Mouse (Mus musculus): ENCODE measurements around the gene Dnah2. TPM values are rescaled to one million over a fixed set of nuclear protein-coding genes. Genes with fewer than 3 reads are reported as not detected.

Dnah2 gene
- polyA plus RNA-seq, 1 experiment from 2014 or later = 1.9 TPM

DNA sequence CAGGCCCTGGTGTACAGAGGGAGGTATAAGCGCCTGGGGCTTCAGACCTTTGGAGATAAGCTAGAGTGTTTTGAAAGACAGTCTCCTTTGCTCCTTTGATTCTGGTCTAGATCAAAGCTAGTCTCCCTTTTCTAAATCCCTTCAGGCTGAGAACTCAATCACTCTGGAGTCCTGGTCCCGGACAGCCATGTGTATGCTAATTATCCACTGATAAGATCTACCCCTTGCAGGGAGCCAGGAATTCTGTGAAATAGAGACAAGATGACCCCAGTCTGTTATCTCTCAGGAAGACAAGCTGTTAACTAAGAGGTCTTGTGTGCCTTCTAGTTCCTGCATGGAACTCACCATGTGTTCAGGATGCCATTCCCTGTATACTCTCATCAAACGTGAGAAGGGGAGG is 111.6 kb downstream of the Dnah2 start:
- ATAC-seq (ENCODE audit: low read depth) = no peak
- no peak overlapping the region for H3K4me2 ChIP-seq (ENCODE audit: low read depth, low read length)
- WGBS = 28% methylated on average over 3 of the region's 3 CpGs

DNA sequence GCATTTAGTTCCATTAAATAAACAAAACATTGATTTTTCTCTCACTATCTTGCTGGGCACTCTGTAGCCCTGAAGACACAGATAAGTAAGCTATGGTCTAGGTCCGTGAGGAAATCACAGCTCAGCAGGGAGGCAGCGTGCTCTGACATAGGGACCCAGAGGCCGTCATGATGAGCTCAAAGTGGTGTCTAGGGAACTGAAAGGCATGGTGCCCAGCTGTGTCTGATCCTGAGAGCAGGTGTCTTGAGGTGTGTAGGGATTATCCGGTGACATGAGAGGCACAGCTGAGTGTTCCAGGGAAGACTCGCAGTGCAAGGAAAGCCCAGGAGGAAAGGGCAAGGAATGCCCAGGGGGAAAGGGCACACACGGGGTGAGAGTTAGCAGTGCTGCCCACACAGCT is 115.7 kb downstream of the Dnah2 start:
- Histone ChIP-seq H3K4me2 (ENCODE audit: low read depth, low read length) (no peak overlapping the region), H3K36me3 (ENCODE audit: control insufficient read depth, insufficient read depth, low read length) (no peaks in the 10 kb centered on the region), H3K4me1 (replicated peaks; ENCODE audit: control insufficient read depth, insufficient read depth, low read length) (peaks cover 14% of the 10 kb centered on the region), H3K4me3 (ENCODE audit: low read length) (no peak overlapping the region), H3K27me3 (ENCODE audit: control insufficient read depth, insufficient read depth, low read depth, low read length) (no peaks in the 10 kb centered on the region), H3K9me3 (ENCODE audit: control insufficient read depth, low read length) (no peaks in the 10 kb centered on the region), H3K9ac (ENCODE audit: low read length) (no peak overlapping the region), H3K27ac (ENCODE audit: low read length) (no peak overlapping the region)
- WGBS = 59% methylated on average over 6 of the region's 6 CpGs
- no peak for ATAC-seq (ENCODE audit: low read depth)

More for the DNA sequence above, 111.6 kb downstream of the Dnah2 start:
- Histone ChIP-seq H3K9ac (ENCODE audit: low read length) (no peak overlapping the region), H3K27ac (ENCODE audit: low read length) (no peak overlapping the region), H3K36me3 (ENCODE audit: control insufficient read depth, insufficient read depth, low read length) (no peaks in the 10 kb centered on the region), H3K4me3 (ENCODE audit: low read length) (no peak overlapping the region), H3K27me3 (ENCODE audit: control insufficient read depth, insufficient read depth, low read depth, low read length) (no peaks in the 10 kb centered on the region), H3K4me1 (replicated peaks; ENCODE audit: control insufficient read depth, insufficient read depth, low read length) (0 out of 2 replicates have a peak, but pooled peaks cover 1% of the 10 kb centered on the region), H3K9me3 (ENCODE audit: control insufficient read depth, low read length) (no peaks in the 10 kb centered on the region)

DNA sequence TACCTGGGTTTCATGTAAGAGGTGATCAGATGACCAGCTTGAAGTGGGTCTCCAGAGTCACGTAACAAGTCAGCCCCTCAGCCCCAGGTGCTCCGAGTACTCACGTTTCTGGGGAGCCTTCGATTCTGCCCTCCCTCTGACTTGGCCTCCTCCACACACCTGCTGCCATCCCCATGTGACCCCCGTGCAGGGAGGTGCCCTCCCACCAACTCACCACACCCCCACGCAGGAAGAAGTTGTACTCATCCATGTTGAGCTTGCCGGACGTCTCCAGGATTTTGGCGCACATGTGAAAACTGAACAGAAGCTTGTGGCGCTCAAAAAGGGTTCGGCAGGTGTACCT is 116.3 kb downstream of the Dnah2 start:
- Histone ChIP-seq H3K9me3 (ENCODE audit: control insufficient read depth, low read length) (no peaks in the 10 kb centered on the region), H3K4me1 (replicated peaks; ENCODE audit: control insufficient read depth, insufficient read depth, low read length) (peaks cover 14% of the 10 kb centered on the region), H3K27ac (ENCODE audit: low read length) (no peak overlapping the region), H3K27me3 (ENCODE audit: control insufficient read depth, insufficient read depth, low read depth, low read length) (no peaks in the 10 kb centered on the region), H3K36me3 (ENCODE audit: control insufficient read depth, insufficient read depth, low read length) (no peaks in the 10 kb centered on the region), H3K9ac (ENCODE audit: low read length) (no peak overlapping the region), H3K4me2 (ENCODE audit: low read depth, low read length) (peak overlapping the region; percentile 18; the same call in 1 of the 2 replicates), H3K4me3 (ENCODE audit: low read length) (no peak overlapping the region)
- peak; percentile 22; the same call in 1 of the 2 replicates for ATAC-seq (ENCODE audit: low read depth)
- WGBS = 47% methylated on average over 11 of the region's 11 CpGs

DNA sequence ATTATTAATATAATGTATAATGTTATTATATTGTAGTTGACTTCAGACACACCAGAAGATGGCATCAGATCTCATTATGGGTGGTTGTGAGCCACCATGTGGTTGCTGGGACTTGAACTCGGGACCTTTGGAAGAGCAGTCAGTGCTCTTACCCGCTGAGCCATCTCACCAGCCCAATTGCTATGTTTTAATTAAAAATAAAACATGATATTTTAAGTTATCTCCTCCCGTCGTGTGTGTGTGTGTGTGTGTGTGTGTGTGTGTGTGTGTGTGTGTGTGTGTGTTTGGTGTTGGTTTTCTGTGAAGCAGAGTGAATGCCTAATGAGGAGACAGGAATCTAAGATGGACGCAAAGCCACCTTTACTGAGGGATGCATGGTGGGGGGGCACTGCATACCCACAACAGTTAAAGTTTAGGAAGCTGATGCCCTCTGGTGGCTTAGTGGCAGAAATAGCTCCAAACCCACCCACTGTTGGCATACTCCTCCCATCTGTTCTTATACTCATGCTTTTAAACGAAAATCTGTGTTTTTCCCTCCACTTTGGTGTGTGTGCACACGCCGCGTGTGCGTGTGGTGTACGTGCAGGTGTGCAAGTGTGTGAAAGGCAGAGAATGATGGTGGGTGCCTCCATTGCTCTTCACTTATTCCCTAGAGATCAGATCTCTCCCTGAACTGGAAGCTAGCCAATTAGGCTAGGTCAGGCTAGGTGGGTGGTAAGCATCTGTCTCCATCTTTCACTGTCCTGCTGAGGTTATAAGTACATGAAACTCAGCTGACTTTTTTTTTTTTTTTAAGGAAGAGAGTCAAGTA is 116.9 kb downstream of the Dnah2 start:
- Histone ChIP-seq H3K4me2 (ENCODE audit: low read depth, low read length) (peak overlapping the region; percentile 18), H3K9me3 (ENCODE audit: control insufficient read depth, low read length) (no peaks in the 10 kb centered on the region), H3K4me1 (replicated peaks; ENCODE audit: control insufficient read depth, insufficient read depth, low read length) (peaks cover 14% of the 10 kb centered on the region), H3K4me3 (ENCODE audit: low read length) (no peak overlapping the region), H3K36me3 (ENCODE audit: control insufficient read depth, insufficient read depth, low read length) (no peaks in the 10 kb centered on the region), H3K27ac (ENCODE audit: low read length) (no peak overlapping the region), H3K9ac (ENCODE audit: low read length) (no peak overlapping the region), H3K27me3 (ENCODE audit: control insufficient read depth, insufficient read depth, low read depth, low read length) (no peaks in the 10 kb centered on the region)
- WGBS = 23% methylated on average over 11 of the region's 11 CpGs
- peak; percentile 82 for ATAC-seq (ENCODE audit: low read depth)

DNA sequence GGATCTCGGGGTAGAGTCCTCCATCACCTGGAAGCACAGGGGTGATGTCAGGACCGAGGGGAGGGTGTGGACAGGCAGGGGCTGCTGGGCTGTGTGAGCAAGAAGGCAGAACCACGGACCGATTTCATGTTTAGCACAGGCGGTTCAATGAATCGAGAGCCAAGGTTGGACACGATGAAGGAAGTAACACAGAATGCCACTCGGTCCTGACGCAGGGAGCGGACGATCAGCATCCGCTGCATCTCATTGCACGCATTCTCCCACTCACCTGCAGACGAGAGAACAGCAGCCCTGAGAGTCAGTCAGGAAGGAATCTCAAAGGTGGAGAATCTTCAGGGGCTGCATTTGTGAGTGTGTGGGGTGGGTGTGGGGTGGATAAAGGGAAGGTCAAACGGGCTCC is 118.3 kb downstream of the Dnah2 start:
- Histone ChIP-seq H3K9me3 (ENCODE audit: control insufficient read depth, low read length) (no peaks in the 10 kb centered on the region), H3K36me3 (ENCODE audit: control insufficient read depth, insufficient read depth, low read length) (no peaks in the 10 kb centered on the region), H3K9ac (ENCODE audit: low read length) (no peak overlapping the region), H3K4me2 (ENCODE audit: low read depth, low read length) (no peak overlapping the region), H3K4me3 (ENCODE audit: low read length) (no peak overlapping the region), H3K27ac (ENCODE audit: low read length) (no peak overlapping the region), H3K27me3 (ENCODE audit: control insufficient read depth, insufficient read depth, low read depth, low read length) (no peaks in the 10 kb centered on the region), H3K4me1 (replicated peaks; ENCODE audit: control insufficient read depth, insufficient read depth, low read length) (peaks cover 14% of the 10 kb centered on the region)
- WGBS = 90% methylated on average over 15 of the region's 15 CpGs
- no peak for ATAC-seq (ENCODE audit: low read depth)

DNA sequence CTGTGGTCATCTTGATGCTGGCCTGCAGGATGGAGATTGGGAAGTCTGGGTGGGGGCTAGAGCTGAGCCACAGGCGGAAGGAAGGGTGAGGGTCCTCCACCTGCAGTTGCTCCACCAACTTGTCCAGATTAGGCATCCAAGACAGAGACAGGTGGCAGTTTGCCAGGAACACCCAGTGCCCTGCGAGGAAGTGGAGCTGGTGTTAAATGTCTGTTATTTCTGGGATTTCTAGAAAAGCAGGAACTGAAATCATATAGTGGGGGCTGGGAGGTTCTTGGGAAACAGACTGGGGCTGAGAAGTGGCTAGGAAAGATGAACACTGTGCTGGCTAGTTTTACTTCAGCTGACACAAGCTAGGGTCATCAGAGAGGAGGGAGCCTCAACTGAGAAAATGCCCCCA is 119.6 kb downstream of the Dnah2 start:
- Histone ChIP-seq H3K4me3 (ENCODE audit: low read length) (no peak overlapping the region), H3K4me2 (ENCODE audit: low read depth, low read length) (no peak overlapping the region), H3K36me3 (ENCODE audit: control insufficient read depth, insufficient read depth, low read length) (no peaks in the 10 kb centered on the region), H3K4me1 (replicated peaks; ENCODE audit: control insufficient read depth, insufficient read depth, low read length) (peaks cover 14% of the 10 kb centered on the region), H3K27ac (ENCODE audit: low read length) (peak overlapping the region; percentile 61), H3K27me3 (ENCODE audit: control insufficient read depth, insufficient read depth, low read depth, low read length) (no peaks in the 10 kb centered on the region), H3K9ac (ENCODE audit: low read length) (0 out of 2 replicates have a peak overlapping the region, but pooled peaks have one; percentile 36), H3K9me3 (ENCODE audit: control insufficient read depth, low read length) (no peaks in the 10 kb centered on the region)
- WGBS = 14% methylated on average over 2 of the region's 2 CpGs
- ATAC-seq (ENCODE audit: low read depth) = no peak

DNA sequence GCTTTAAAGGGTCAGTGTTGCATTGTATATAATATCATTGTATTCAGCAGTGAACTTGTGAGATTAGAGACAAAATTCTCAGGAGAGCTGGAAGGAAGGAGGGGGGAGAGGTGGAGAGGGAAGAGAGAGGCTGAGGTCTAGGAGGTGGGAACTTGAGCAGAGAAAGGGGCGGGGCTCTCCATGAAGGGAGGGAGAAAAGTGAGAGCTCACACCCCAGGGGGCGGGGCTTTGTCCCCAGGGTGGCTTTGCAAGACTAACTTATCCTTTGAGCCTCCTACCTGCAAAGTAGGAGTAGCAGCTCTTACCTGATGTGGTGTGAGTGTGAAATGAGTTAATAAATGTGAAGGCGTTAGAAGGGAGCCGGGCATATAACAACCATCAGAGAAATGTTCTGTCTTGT is 120.2 kb downstream of the Dnah2 start:
- WGBS = 15% methylated on average over 4 of the region's 4 CpGs
- peak; percentile 63; the same call in 1 of the 2 replicates for ATAC-seq (ENCODE audit: low read depth)
- peaks cover 14% of the 10 kb centered on the region for H3K4me1 ChIP-seq (replicated peaks; ENCODE audit: control insufficient read depth, insufficient read depth, low read length)
- H3K9me3 ChIP-seq (ENCODE audit: control insufficient read depth, low read length) = no peaks in the 10 kb centered on the region
- no peaks in the 10 kb centered on the region for H3K27me3 ChIP-seq (ENCODE audit: control insufficient read depth, insufficient read depth, low read depth, low read length)
- H3K4me2 ChIP-seq (ENCODE audit: low read depth, low read length) = no peak overlapping the region
- no peaks in the 10 kb centered on the region for H3K36me3 ChIP-seq (ENCODE audit: control insufficient read depth, insufficient read depth, low read length)
- no peak overlapping the region for H3K9ac ChIP-seq (ENCODE audit: low read length)
- peak overlapping the region; percentile 61 for H3K27ac ChIP-seq (ENCODE audit: low read length)
- H3K4me3 ChIP-seq (ENCODE audit: low read length) = no peak overlapping the region

DNA sequence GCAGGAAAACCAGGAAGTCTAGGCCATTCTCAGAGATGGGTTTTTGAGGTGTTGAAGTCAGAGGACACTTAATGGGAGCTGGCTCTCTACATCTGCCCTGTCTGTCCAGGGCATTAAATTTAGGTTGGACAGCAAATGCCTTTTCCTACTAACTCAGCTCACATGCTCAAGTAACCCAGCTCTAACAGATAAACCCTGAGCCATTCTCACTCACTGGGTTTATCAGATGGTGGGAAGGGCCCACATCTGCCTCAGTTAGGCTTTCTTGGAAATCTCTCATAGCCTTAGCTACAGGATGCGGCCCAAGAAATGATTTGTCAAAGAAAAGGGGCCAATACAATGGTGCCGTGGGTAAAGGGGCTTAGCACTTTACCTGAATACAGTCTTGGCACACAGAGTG is 122.7 kb downstream of the Dnah2 start:
- Histone ChIP-seq H3K4me3 (ENCODE audit: low read length) (no peak overlapping the region), H3K27ac (ENCODE audit: low read length) (no peak overlapping the region), H3K27me3 (ENCODE audit: control insufficient read depth, insufficient read depth, low read depth, low read length) (peaks cover 3% of the 10 kb centered on the region; the same call in 1 of the 2 replicates), H3K9ac (ENCODE audit: low read length) (no peak overlapping the region), H3K9me3 (ENCODE audit: control insufficient read depth, low read length) (no peaks in the 10 kb centered on the region), H3K4me1 (replicated peaks; ENCODE audit: control insufficient read depth, insufficient read depth, low read length) (peaks cover 13% of the 10 kb centered on the region), H3K4me2 (ENCODE audit: low read depth, low read length) (no peak overlapping the region), H3K36me3 (ENCODE audit: control insufficient read depth, insufficient read depth, low read length) (no peaks in the 10 kb centered on the region)
- WGBS = 73% methylated on average over 2 of the region's 2 CpGs
- ATAC-seq (ENCODE audit: low read depth) = no peak

DNA sequence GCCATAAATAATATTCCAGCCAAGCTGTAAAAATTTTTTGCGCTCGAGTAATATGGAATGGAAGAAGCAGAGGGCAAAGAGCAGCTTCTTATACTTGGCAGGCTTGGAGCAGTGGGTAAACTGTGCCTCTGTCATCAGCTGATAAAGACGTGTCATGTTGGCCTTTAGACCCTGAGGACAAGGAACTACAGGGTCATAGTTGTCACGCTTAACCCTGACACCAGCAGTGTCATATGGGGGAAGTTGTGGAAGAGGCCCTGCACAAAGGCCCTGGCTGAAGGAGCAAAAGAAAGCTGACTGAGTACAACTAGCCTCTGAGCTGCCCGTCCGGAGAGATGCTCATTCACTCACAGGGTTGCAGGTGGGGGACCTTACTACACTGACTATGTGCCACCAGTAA is 125.0 kb downstream of the Dnah2 start:
- H3K4me1 ChIP-seq (replicated peaks; ENCODE audit: control insufficient read depth, insufficient read depth, low read length) = peaks cover 24% of the 10 kb centered on the region
- no peaks in the 10 kb centered on the region for H3K9me3 ChIP-seq (ENCODE audit: control insufficient read depth, low read length)
- H3K4me3 ChIP-seq (ENCODE audit: low read length) = no peak overlapping the region
- H3K36me3 ChIP-seq (ENCODE audit: control insufficient read depth, insufficient read depth, low read length) = no peaks in the 10 kb centered on the region
- H3K9ac ChIP-seq (ENCODE audit: low read length) = no peak overlapping the region
- ATAC-seq (ENCODE audit: low read depth) = no peak
- WGBS = 54% methylated on average over 6 of the region's 6 CpGs
- no peak overlapping the region for H3K27ac ChIP-seq (ENCODE audit: low read length)
- H3K4me2 ChIP-seq (ENCODE audit: low read depth, low read length) = no peak overlapping the region
- H3K27me3 ChIP-seq (ENCODE audit: control insufficient read depth, insufficient read depth, low read depth, low read length) = peaks cover 8% of the 10 kb centered on the region; the same call in 1 of the 2 replicates
